Mouse (Mus musculus) monocyte, adult 2 months (primary cell): ENCODE measurements at regions not wholly inside any gene's neighbourhood (a gene's known extent, or its start where the extent isn't known, plus 50 kb on each side); places are given as distances from the start of the nearest gene placed in this dataset.

Experiments
- DNase-seq, 2 experiments: peaks; one replicate each; pipeline ENCODE4 v3.0.0; 2022; ENCODE audit warnings: low spot score in 2 of 2, low read depth in 1 of 2

GRCm38 (mm10) chr10:44653761-44654160, 125.5 kb upstream of the Prdm1 start:
- no peak for DNase-seq

DNA sequence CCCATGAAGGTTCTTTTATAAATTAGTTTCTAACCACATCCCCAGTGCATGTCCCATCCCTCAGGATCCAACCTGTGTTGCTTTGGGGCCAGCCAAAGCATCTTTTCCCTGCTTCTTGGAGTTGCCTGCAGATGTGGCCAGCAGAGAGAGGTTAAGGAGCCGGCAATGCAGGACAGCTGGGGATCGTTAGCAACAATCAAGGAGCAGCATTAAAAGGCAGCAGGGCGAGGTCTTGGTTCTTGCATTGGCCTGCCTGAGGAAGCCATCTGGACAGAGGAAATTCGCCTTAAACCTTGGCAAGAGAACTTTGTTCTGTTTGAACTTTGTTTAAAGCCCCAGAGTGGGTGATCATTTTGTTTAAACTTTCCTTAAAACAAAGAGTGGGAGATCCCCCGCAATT, 118.7 kb upstream of the Prdm1 start:
- DNase-seq = no peak

GRCm38 (mm10) chr10:44646615-44647014, 118.3 kb upstream of the Prdm1 start:
- DNase-seq = no peak

DNA sequence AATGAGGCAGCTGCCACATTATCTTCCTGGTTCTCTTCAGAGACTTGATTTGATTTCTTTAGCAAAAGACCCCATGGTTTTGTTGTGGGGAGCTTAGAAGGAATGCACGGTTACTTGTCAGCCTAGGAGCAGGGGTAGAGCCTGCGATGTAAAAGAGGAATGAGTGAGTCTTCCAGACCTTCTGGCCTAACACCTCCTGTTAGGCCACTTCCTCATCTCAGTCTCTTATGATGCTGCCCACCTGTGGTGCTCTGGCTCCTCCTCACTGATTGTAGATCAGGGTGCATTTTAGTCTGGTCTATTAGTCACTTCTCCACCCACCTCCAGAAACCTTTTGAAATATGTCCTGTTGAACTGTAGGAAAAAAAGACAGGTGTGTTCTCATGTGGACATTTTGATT, 113.3 kb upstream of the Prdm1 start:
- DNase-seq = no peak

DNA sequence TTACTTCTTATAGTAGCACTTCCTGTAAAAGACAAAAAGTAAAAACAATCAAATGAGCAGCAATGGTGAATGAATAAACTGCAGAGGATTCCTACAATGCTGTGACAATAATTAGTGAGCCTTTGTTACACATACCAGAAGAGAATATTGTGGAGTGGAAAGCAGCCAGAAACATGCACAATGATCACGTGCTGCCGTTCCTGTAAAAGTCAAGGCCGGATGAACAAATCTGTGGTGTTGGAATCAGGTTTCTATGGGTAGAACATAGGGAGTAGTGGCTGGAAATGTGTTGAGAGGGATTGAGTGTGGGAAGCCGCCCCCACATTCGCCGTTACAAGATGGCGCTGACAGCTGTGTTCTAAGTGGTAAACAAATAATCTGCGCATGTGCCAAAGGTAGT, 112.3 kb upstream of the Prdm1 start:
- DNase-seq = no peak

- peak in 1 of 2 experiments; percentile 45 for DNase-seq
Measured at GRCm38 (mm10) chr10:44638678-44639077, 110.4 kb upstream of the Prdm1 start.

GRCm38 (mm10) chr10:44636786-44637185, 108.5 kb upstream of the Prdm1 start:
- no peak for DNase-seq

DNA sequence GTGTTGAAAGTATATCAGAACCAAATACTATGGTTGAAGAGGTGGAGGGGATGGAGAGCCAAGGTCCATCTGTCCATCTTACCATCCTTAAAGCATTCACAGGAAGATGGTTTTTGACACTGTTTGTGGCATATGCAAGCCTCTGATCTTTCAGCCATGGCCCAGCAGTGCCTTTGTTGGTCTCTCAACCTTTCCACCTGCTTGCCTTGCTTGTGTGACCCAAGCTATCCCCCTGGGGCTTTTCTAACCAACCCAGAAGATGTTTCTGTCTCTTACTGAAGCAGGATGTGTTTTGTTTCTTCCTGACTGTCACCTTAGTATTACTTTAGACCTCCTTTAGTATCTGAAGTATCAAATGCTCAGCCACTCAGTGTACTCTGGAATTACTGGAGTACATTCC, 107.8 kb upstream of the Prdm1 start:
- no peak for DNase-seq

- DNase-seq = peak; percentile 12 to 32
Measured at GRCm38 (mm10) chr10:44631584-44631983, 103.3 kb upstream of the Prdm1 start.

DNA sequence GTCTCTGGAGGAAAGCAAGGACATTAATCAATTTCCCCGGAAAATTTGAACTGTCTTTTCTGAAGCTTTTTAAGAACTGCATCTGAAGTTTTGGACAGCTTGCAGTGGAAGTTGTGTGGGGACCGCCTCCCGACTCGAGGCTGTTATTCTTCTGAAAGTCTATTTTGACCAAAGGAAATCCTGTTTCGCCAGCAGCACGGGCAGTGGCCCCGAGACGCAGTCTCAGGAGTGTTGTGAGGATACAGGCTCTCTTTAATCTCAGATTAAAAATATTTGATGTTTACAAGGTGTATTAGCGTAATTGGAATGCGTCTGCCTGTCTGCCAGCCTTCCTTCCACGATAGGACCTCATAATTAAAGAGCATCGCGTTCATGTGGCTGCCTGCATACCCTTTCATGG, 102.2 kb upstream of the Prdm1 start:
- DNase-seq = no peak

DNA sequence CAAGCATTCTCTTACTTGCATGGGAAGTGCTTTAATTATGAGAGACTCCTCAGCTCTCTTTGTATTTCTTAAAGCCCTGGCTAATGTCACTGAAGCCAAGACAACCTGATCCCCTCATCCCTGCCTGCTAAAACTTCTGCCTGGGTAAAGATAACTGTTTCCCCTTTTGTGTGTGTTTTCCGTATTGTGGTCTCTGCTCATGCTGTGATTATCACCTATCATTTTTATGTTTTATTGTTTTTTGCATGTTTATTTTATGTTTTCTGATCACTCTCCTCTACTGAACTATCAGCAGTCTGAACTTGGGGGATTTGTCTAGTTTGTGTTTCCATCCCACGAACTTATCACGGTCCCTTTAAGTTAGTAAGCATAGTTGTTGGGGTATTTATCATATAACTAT, 100.1 kb upstream of the Prdm1 start:
- no peak for DNase-seq

GRCm38 (mm10) chr10:44627431-44627830, 99.1 kb upstream of the Prdm1 start:
- DNase-seq = no peak

- DNase-seq = no peak
Measured at GRCm38 (mm10) chr10:44625521-44625920, 97.2 kb upstream of the Prdm1 start.

- no peak for DNase-seq
Measured at GRCm38 (mm10) chr10:44615586-44615985, 87.3 kb upstream of the Prdm1 start.

DNA sequence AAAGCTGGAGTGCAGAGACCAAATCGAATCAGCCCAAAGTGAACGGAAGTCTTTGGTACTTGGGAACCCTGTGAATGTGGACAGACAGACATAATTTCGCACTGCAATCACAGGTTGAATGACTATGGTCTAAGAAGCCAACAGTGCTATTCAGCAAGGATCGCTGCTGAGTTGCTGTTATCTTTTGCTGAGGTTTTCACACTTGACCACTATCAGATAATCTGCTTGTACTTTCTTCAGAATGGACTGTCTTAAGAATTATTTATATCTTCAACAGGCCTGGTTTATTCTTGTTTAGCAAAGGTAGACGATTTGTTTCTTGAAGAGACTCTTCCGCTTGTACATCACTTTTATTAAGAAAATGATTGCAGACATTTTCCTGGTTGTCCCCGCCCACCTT, 84.3 kb upstream of the Prdm1 start:
- DNase-seq = no peak

- DNase-seq = no peak
Measured at GRCm38 (mm10) chr10:44611399-44611798, 83.1 kb upstream of the Prdm1 start.

GRCm38 (mm10) chr10:44609187-44609586, 80.9 kb upstream of the Prdm1 start:
- no peak for DNase-seq

DNA sequence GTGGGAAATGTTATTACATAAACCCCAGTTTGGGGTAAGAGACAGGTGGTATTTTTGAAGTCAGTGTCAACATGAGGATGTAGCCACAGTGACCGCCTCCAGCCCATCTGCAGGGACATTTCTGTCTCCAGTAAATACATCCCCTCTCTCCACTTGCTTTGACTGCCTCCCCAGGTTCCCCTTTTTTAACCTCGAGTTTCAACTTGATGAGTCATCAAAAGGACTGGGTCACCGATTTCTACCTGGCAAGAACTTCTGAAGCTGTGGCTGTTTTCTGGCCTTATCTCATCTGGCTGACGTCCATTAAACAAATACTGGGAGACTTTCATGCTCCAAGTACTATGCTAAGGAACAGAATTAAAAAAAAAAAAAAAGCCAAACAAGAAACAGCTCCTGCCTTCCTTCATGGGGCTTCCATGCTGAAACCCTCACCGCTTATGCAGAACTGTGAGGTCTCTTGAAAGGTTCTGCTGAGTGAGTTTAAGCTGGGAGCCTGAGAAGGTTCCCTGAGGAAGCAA, 79.1 kb upstream of the Prdm1 start:
- DNase-seq = peak in 1 of 2 experiments; percentile 31

- no peak for DNase-seq
Measured at GRCm38 (mm10) chr10:44604512-44604911, 76.2 kb upstream of the Prdm1 start.

DNA sequence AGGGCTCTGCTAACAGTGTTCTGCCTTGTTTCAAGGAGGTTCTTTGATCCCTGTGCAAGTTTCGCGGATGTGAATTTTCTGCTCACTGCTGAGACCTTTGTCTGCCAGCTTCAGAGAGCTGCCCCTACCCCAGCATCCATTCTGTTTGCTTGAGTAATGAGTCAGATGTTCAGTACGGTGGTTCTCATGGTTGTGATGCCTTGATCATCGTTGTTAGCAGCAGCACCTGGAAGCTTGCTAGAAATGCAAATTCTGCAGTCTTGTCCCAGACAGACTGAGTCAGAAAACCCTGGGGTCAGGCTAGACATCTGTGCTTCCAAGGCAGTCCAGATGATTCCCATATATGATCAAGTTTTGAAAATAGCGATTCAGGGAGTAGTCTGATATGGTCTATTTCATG, 75.2 kb upstream of the Prdm1 start:
- no peak for DNase-seq

DNA sequence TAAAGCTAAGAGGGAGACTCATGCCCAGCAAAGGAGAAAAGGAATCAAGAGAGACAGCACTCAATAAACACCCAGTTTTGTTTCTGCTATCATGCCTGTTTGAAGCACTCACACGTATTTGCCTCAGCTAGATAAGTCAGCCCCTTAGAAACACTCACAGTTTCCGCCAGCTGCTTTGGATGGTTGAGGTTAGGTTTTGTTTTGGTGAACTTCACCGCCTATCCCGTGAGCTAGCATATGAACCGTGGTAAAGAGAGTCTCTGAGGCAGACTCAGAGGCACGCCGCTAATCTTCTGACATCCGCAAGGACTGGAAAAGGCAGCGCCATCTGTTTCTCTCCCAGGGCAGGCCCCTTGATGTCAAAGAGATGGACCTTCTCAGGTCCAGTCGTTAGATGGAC, 73.2 kb upstream of the Prdm1 start:
- DNase-seq = no peak

DNA sequence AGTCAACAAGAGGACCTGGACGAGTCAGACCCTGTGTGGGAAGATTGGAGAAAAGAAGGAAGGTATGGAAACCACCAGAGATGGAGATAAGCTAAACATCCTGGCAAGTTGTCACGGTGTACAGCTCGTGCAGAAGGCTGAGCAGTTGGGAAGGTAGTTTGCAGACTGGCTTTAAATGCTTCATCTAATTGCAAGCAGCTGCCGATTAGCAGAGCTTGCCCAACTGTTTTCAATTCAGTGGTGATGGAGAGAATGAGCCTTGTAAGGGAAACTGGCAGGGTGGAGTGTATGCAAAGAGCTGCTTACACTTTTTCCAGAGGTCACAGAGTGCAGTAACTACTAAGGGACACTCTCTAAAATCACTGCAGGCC, 71.6 kb upstream of the Prdm1 start:
- DNase-seq = no peak

GRCm38 (mm10) chr10:44599331-44599963, 71.1 kb upstream of the Prdm1 start:
- DNase-seq = no peak
